16 mouse cellular contexts compared by ENCODE assay signal in genomic region chr3:69755192-69755591, GRCm38 (mm10). TPM values are rescaled to one million over a fixed set of nuclear protein-coding genes. Genes with fewer than 3 reads are reported as not detected.
A peak's percentile ranks its signal among the peaks of the same experiment; 100 is the strongest.
DNase-seq lines count a peak whose midpoint lies in the region; ATAC-seq and TF ChIP-seq lines count a peak whose summit lies in the region.
"Had no signal": no experiment of that assay in that cellular context is flagged by ENCODE, and none has a peak within 500 bp of the region (broad histone marks: within the 10 kb centered on the region; RNA-seq: fewer than 3 reads in every experiment).

No protein-coding gene starts in this region.

- H3K4me2 ChIP-seq in intestine, postnatal 0 days (replicated peaks; ENCODE audit: low read depth): no peak overlapping the region
- H3K4me2 ChIP-seq in intestine, embryonic 15.5 days (replicated peaks): no peak overlapping the region
- no peak overlapping the region for H3K4me2 ChIP-seq in heart, embryonic 12.5 days
- H3K4me2 ChIP-seq: liver, embryonic 13.5 days had no signal

- no peaks in the 10 kb centered on the region for H3K27me3 ChIP-seq in intestine, postnatal 0 days (replicated peaks; ENCODE audit: control insufficient read depth, insufficient read depth, low read length)
- H3K27me3 ChIP-seq in intestine, embryonic 15.5 days (replicated peaks): no peaks in the 10 kb centered on the region
- no peaks in the 10 kb centered on the region for H3K27me3 ChIP-seq in heart, embryonic 12.5 days (replicated peaks)
- H3K27me3 ChIP-seq: liver, embryonic 13.5 days had no signal

- ATAC-seq in intestine, postnatal 0 days: no peak
- no peak for ATAC-seq in intestine, embryonic 15.5 days
- no peak for ATAC-seq in heart, embryonic 12.5 days (ENCODE audit: insufficient number of reproducible peaks, low FRiP score)

- H3K36me3 ChIP-seq in intestine, postnatal 0 days (ENCODE audit: control insufficient read depth, insufficient read depth): peaks cover 36% of the 10 kb centered on the region
- H3K36me3 ChIP-seq in intestine, embryonic 15.5 days: peaks cover 18% of the 10 kb centered on the region; the same call in 1 of the 2 replicates
- H3K36me3 ChIP-seq in heart, embryonic 12.5 days: peaks cover 54% of the 10 kb centered on the region

- H3K27ac ChIP-seq in intestine, postnatal 0 days (ENCODE audit: low read depth, low read length): no peak overlapping the region
- H3K27ac ChIP-seq in intestine, embryonic 15.5 days: no peak overlapping the region
- no peak overlapping the region for H3K27ac ChIP-seq in heart, embryonic 12.5 days (ENCODE audit: poor library complexity, severe bottlenecking)
- H3K27ac ChIP-seq: heart, embryonic 10.5 days; liver, embryonic 13.5 days had no signal

- 85% methylated on average over 3 of the region's 3 CpGs for WGBS in intestine, postnatal 0 days
- 84% methylated on average over 3 of the region's 3 CpGs for WGBS in intestine, embryonic 15.5 days
- WGBS in heart, embryonic 12.5 days: 71% methylated on average over 3 of the region's 3 CpGs

- peak; percentile 17; the same call in 1 of the 2 replicates for TF ChIP-seq CTCF in intestine, postnatal 0 days (IDR thresholded peaks at IDR 0.05; ENCODE audit: low read depth)

- H3K9ac ChIP-seq in intestine, postnatal 0 days (ENCODE audit: low read depth, low read length): no peak overlapping the region
- H3K9ac ChIP-seq in intestine, embryonic 15.5 days: no peak overlapping the region
- H3K9ac ChIP-seq in heart, embryonic 12.5 days: no peak overlapping the region
- H3K9ac ChIP-seq: liver, embryonic 13.5 days had no signal

- H3K4me3 ChIP-seq in intestine, postnatal 0 days (ENCODE audit: low read depth, low read length): no peak overlapping the region
- no peak overlapping the region for H3K4me3 ChIP-seq in intestine, embryonic 15.5 days (replicated peaks)
- H3K4me3 ChIP-seq in heart, embryonic 12.5 days: no peak overlapping the region
- H3K4me3 ChIP-seq: erythroblast, embryonic 14.5 days; heart, embryonic 10.5 days; liver, embryonic 13.5 days had no signal

- peak; percentile 21 for DNase-seq in cerebellum, adult 11-12 months
- DNase-seq in cerebellum, adult 11 months: no peak
- peak; percentile 84 for DNase-seq in ES-CJ7 (ENCODE audit: low read depth, low spot score)
- peak; percentile 50 to 54 for DNase-seq in cerebellum, postnatal 14 days
- DNase-seq in adrenal gland, postnatal 14 days: no peak
- DNase-seq: adrenal gland, postnatal 25 days; gastrocnemius, postnatal 14 days; heart, postnatal 36 days; kidney, postnatal 10 days; liver, embryonic 13.5 days had no signal

- H3K9me3 ChIP-seq in intestine, postnatal 0 days (ENCODE audit: control insufficient read depth): no peaks in the 10 kb centered on the region
- H3K9me3 ChIP-seq in intestine, embryonic 15.5 days: no peaks in the 10 kb centered on the region
- no peaks in the 10 kb centered on the region for H3K9me3 ChIP-seq in heart, embryonic 12.5 days (replicated peaks)
- H3K9me3 ChIP-seq: G1E; heart, embryonic 10.5 days; liver, embryonic 13.5 days had no signal

- no peaks in the 10 kb centered on the region for H3K4me1 ChIP-seq in intestine, postnatal 0 days (replicated peaks; ENCODE audit: control insufficient read depth, insufficient read depth, low read length)
- H3K4me1 ChIP-seq in intestine, embryonic 15.5 days (replicated peaks): no peaks in the 10 kb centered on the region
- no peaks in the 10 kb centered on the region for H3K4me1 ChIP-seq in heart, embryonic 12.5 days (replicated peaks)
- H3K4me1 ChIP-seq: heart, embryonic 10.5 days; liver, embryonic 13.5 days had no signal

RNA-seq across cellular contexts. Expression of gene Nmd3, which starts 33.4 kb away (rescaled TPM):
- polyA plus RNA-seq in intestine, postnatal 0 days (2015; fragmentation: Nextera tagmentation; extraction: Ambion mirVana): 71.5 and 72.7 TPM in 2 replicates
- 139 and 146 TPM in 2 replicates for polyA plus RNA-seq in intestine, embryonic 15.5 days (2015; fragmentation: Nextera tagmentation; extraction: Ambion mirVana)
- polyA plus RNA-seq in heart, embryonic 12.5 days (2016; fragmentation: Nextera tagmentation; extraction: Ambion mirVana): 100 and 104 TPM in 2 replicates
- 91.9 and 99.6 TPM in 2 replicates for total RNA-seq in adrenal gland, postnatal 14 days (2021)

Comparison
In these comparisons a context has a peak if more than half of its experiments do, and no peak if none do; other contexts are left out.
1. DNase-seq: peak in cerebellum, adult 11-12 months (single experiment), ES-CJ7 (single experiment) and cerebellum, postnatal 14 days (2 of 2); none in cerebellum, adult 11 months (single experiment) and adrenal gland, postnatal 14 days (single experiment).